Mouse (Mus musculus) forebrain, embryonic 12.5 days (tissue): ENCODE measurements around the gene Hist1h1d. TPM values are rescaled to one million over a fixed set of nuclear protein-coding genes. Genes with fewer than 3 reads are reported as not detected.

Experiments used
- ATAC-seq: fragments of 200-750 bp; cut with Nextera tagmentation; 2 replicates; pipeline ENCODE4 v1.8.0; 2017; ENCODE audit warnings: moderate TSS enrichment; ENCODE audit not compliant: low FRiP score
- H3K27ac ChIP-seq: fragments of 300-500 bp; sonication (generic); 2 replicates; pipeline ENCODE4 v1.5.1; 2016; ENCODE audit warnings: mild to moderate bottlenecking
- H3K27me3 ChIP-seq: fragments of 300-500 bp; sonication (generic); 2 replicates; pipeline ENCODE4 v1.6.1; 2016; ENCODE audit warnings: mild to moderate bottlenecking
- H3K36me3 ChIP-seq: fragments of 300-500 bp; sonication (generic); replicated peaks from 2 replicates; pipeline ENCODE4 v1.6.1; 2016; ENCODE audit warnings: mild to moderate bottlenecking
- H3K4me1 ChIP-seq: fragments of 300-500 bp; sonication (generic); 2 replicates; pipeline ENCODE4 v1.6.1; 2016
- H3K4me2 ChIP-seq: fragments of 300-500 bp; sonication (generic); 2 replicates; pipeline ENCODE4 v1.6.1; 2016; ENCODE audit warnings: mild to moderate bottlenecking, moderate library complexity
- H3K4me3 ChIP-seq: fragments of 300-500 bp; sonication (generic); replicated peaks from 2 replicates; pipeline ENCODE4 v1.5.1; 2016; ENCODE audit warnings: mild to moderate bottlenecking
- H3K9ac ChIP-seq: fragments of 300-500 bp; sonication (generic); 2 replicates; pipeline ENCODE4 v1.6.1; 2016; ENCODE audit warnings: mild to moderate bottlenecking
- H3K9me3 ChIP-seq: fragments of 300-500 bp; sonication (generic); 2 replicates; pipeline ENCODE4 v1.6.1; 2016
- WGBS: fragments of 180-500 bp; shearing (Covaris S2); methylation state at CpG from one replicate; pipeline ENCODE4 v1.1.7; 2016; 5-methylcytosine and 5-hydroxymethylcytosine counted together
- polyA plus RNA-seq: library from polyadenylated mRNA; unstranded; fragments of >200 nt; fragmentation: Nextera tagmentation; extraction: Ambion mirVana; gene quantifications from 2 replicates; pipeline ENCODE4 v1.2.1, GENCODE M21; 2016

Gene Hist1h1d
- polyA plus RNA-seq, 1 experiment from 2014 or later: 0.56 TPM

DNA sequence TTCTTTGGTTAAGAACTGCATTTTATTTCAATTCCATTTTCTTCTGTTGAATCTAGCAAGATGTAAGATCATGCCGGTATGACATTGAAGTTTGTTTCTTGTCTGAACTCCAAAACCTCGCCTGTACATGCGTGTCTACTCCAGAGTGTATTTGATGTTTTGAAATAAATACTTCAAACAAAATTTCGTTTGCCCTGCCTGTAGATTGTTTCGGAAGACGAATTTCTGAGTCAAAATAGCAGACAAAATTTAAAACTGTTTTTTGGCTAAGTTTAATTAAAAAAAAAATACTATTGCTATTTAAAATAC, 34.8 kb upstream of the Hist1h1d start:
- Histone ChIP-seq H3K9ac (no peak overlapping the region), H3K27ac (no peak overlapping the region), H3K9me3 (no peaks in the 10 kb centered on the region), H3K27me3 (no peaks in the 10 kb centered on the region), H3K4me3 (peak overlapping the region; percentile 40), H3K4me1 (peaks cover 4% of the 10 kb centered on the region; the same call in 1 of the 2 replicates), H3K4me2 (peak overlapping the region; percentile 55), H3K36me3 (no peaks in the 10 kb centered on the region)
- 1% methylated on average over 6 of the region's 6 CpGs for WGBS
- no peak for ATAC-seq

DNA sequence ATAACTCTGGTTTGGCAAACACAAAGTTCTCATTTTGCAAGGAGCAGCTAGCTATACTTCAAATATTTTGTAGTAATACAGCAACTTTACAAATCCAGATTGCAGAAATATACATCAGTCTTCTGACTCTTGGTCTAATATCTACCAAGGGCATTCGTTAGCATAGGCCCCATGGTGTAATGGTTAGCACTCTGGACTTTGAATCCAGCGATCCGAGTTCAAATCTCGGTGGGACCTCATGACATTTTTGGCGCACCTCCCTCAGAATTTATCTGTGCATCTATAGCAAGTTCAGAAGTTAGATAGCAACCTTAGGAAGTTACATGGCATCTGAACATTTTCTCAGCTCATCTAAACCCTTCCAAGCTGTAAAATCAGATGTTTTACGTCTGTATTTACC, 34.2 kb upstream of the Hist1h1d start:
- Histone ChIP-seq H3K4me3 (peak overlapping the region; percentile 38), H3K9ac (no peak overlapping the region), H3K36me3 (no peaks in the 10 kb centered on the region), H3K27ac (no peak overlapping the region), H3K27me3 (no peaks in the 10 kb centered on the region), H3K9me3 (no peaks in the 10 kb centered on the region), H3K4me1 (peaks cover 4% of the 10 kb centered on the region; the same call in 1 of the 2 replicates), H3K4me2 (peak overlapping the region; percentile 55)
- WGBS: 0% methylated on average over 6 of the region's 6 CpGs
- ATAC-seq: peak; percentile 21; the same call in 1 of the 2 replicates

DNA sequence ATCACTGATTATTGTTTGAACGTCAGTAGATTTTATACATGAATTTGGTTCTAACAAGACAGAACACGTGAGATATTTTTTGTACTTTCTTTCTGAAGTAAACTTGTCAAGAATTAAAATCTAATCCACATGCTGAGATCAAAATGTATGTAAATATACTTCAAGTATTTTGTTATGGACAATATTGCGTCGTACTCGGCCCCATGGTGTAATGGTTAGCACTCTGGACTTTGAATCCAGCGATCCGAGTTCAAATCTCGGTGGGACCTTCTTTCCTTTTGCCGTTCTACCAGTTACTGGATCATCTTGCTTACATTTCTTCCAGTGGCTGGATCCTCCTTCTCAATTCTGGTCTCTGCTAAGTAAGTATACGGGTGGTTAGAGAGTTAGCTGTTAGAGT, 33.6 kb upstream of the Hist1h1d start:
- H3K4me2 ChIP-seq: peak overlapping the region; percentile 55
- ATAC-seq: peak; percentile 36; the same call in 1 of the 2 replicates
- under 1% methylated on average over 10 of the region's 10 CpGs for WGBS
- no peak overlapping the region for H3K27ac ChIP-seq
- peak overlapping the region; percentile 38 for H3K4me3 ChIP-seq
- H3K36me3 ChIP-seq: no peaks in the 10 kb centered on the region
- peaks cover 4% of the 10 kb centered on the region; the same call in 1 of the 2 replicates for H3K4me1 ChIP-seq
- no peaks in the 10 kb centered on the region for H3K9me3 ChIP-seq
- H3K9ac ChIP-seq: no peak overlapping the region
- no peaks in the 10 kb centered on the region for H3K27me3 ChIP-seq

DNA sequence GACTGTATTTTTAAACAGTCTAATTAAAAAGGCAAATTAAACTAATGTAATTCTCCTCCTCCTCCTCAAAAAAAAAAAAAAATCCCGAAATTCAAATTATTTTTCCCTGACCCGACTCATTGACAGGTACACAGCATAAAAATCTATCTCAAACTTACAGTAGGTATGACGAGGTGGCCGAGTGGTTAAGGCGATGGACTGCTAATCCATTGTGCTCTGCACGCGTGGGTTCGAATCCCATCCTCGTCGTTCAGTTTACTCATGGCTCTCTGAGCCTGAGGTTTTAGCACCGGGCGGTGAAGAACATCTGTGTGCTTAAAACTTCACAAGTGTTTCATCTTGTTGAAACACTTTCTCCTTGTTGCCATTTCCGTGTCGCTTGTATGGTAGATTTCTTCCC, 31.4 kb upstream of the Hist1h1d start:
- WGBS: 2% methylated on average over 14 of the region's 14 CpGs
- Histone ChIP-seq H3K36me3 (no peaks in the 10 kb centered on the region), H3K27me3 (no peaks in the 10 kb centered on the region), H3K27ac (no peak overlapping the region), H3K4me1 (peaks cover 7% of the 10 kb centered on the region; the same call in 1 of the 2 replicates), H3K4me2 (peak overlapping the region; percentile 25; the same call in 1 of the 2 replicates), H3K4me3 (no peak overlapping the region), H3K9me3 (no peaks in the 10 kb centered on the region), H3K9ac (no peak overlapping the region)
- no peak for ATAC-seq

DNA sequence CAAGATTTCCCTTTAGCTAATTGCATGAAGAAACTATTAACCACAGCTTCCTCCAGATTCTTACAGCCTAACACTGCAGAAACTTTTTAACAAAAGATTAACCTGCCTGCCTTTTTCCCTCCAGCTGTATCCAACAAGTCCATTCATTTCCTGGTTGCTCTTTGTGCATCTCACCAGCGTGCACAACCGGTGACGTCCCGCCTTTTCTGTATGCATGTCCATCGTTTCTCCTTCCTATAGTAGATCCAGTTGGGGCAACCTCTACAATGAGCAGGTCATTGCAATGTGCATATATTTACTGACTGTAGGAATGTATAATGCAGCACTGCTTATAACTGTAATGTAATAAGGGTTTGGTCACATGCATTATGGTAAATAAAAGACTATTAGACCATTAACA, 29.1 kb upstream of the Hist1h1d start:
- Histone ChIP-seq H3K4me2 (no peak overlapping the region), H3K9ac (no peak overlapping the region), H3K27ac (no peak overlapping the region), H3K9me3 (no peaks in the 10 kb centered on the region), H3K4me1 (peaks cover 17% of the 10 kb centered on the region), H3K27me3 (no peaks in the 10 kb centered on the region), H3K36me3 (no peaks in the 10 kb centered on the region), H3K4me3 (no peak overlapping the region)
- no peak for ATAC-seq
- 45% methylated on average over 5 of the region's 5 CpGs for WGBS

DNA sequence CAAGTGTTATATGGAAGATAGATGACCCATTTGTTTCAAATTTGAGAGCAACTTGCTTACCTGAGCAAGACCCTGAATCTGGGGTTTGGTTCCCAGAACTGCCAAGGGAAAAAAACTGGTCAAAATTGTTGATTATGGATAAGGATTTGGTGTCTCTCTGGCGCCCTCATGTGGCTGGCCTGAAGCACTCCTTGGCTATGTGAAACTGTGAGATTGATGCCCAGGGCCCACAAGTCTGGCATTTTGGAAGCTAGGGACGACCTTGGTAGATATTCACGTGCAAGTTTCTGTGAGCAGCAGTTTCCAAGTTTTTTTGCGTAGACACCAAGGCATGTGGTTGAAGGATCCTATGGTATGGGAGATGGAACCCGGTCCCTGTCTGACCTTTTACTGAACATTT, 28.4 kb upstream of the Hist1h1d start:
- no peaks in the 10 kb centered on the region for H3K27me3 ChIP-seq
- H3K4me1 ChIP-seq: peaks cover 19% of the 10 kb centered on the region
- no peak overlapping the region for H3K4me3 ChIP-seq
- WGBS: 7% methylated on average over 5 of the region's 5 CpGs
- H3K4me2 ChIP-seq: no peak overlapping the region
- no peak overlapping the region for H3K9ac ChIP-seq
- no peak overlapping the region for H3K27ac ChIP-seq
- H3K9me3 ChIP-seq: no peaks in the 10 kb centered on the region
- no peaks in the 10 kb centered on the region for H3K36me3 ChIP-seq
- no peak for ATAC-seq

DNA sequence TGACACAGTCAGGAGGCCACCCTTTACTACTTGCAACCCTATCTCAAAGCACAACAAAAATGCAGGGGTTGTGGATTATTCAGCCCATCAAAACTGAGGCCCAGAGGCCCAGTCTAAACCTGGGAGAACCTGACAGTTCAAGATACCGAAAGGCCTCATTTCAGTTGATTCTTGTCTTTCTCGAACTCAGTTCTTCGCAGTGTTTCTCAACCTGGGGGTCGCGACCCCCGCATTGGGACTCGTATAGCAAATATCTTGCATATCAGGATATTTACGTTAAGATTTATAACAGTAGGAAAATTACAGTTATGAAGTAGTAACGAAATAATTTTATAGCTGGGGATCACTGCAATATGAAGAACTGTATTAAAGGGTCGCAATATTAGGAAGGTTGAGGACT, 27.2 kb upstream of the Hist1h1d start:
- Histone ChIP-seq H3K9me3 (no peaks in the 10 kb centered on the region), H3K27ac (no peak overlapping the region), H3K4me2 (peak overlapping the region; percentile 51), H3K36me3 (no peaks in the 10 kb centered on the region), H3K27me3 (no peaks in the 10 kb centered on the region), H3K9ac (no peak overlapping the region), H3K4me1 (peaks cover 19% of the 10 kb centered on the region), H3K4me3 (peak overlapping the region; percentile 40)
- no peak for ATAC-seq
- 2% methylated on average over 10 of the region's 10 CpGs for WGBS

DNA sequence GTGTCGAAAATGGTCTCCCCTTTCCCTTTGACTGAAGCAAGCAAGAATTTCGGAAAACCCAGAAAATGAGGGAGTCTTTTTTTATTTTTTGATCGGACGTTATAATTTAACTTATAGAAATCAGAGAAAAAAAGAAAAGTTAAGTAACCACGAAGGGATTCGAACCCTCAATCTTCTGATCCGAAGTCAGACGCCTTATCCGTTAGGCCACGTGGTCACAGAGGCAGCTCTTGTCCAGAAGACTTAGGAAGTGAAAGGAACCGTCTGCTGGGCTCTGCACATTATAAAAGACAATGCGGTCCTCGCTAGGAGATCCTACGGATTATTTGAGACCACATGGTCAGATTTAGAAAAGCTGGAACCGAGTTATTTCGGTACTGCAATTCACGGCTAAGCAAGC, 26.8 kb upstream of the Hist1h1d start:
- Histone ChIP-seq H3K4me1 (peaks cover 19% of the 10 kb centered on the region), H3K36me3 (no peaks in the 10 kb centered on the region), H3K9ac (peak overlapping the region; percentile 54), H3K27ac (peak overlapping the region; percentile 65; the same call in 1 of the 2 replicates), H3K4me3 (peak overlapping the region; percentile 40), H3K4me2 (peak overlapping the region; percentile 51), H3K9me3 (no peaks in the 10 kb centered on the region), H3K27me3 (no peaks in the 10 kb centered on the region)
- ATAC-seq: peak; percentile 67
- WGBS: under 1% methylated on average over 17 of the region's 17 CpGs

DNA sequence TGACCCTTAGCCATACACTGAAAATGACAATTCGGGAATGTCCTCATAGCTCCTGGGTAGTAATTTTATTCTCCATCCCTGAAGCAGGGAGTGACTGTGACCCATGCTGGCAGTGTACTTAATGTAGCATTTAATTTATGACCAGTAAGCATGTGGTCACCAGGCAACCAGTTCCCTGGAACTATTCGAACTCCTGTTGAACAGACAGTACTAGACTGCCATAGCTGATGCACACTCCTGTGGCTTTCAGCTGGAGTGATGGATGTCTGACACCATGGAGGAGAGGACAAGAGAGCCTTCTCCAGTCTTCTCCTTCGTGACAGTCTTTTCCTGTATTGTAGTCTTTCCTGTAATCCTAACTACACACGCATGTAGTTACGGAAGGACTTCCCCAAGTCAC, 24.1 kb upstream of the Hist1h1d start:
- no peak for ATAC-seq
- H3K9ac ChIP-seq: no peak overlapping the region
- no peak overlapping the region for H3K4me3 ChIP-seq
- 90% methylated on average over 5 of the region's 5 CpGs for WGBS
- H3K4me1 ChIP-seq: peaks cover 30% of the 10 kb centered on the region
- no peaks in the 10 kb centered on the region for H3K36me3 ChIP-seq
- H3K27me3 ChIP-seq: no peaks in the 10 kb centered on the region
- no peak overlapping the region for H3K27ac ChIP-seq
- H3K4me2 ChIP-seq: peak overlapping the region; percentile 19; the same call in 1 of the 2 replicates
- H3K9me3 ChIP-seq: no peaks in the 10 kb centered on the region

DNA sequence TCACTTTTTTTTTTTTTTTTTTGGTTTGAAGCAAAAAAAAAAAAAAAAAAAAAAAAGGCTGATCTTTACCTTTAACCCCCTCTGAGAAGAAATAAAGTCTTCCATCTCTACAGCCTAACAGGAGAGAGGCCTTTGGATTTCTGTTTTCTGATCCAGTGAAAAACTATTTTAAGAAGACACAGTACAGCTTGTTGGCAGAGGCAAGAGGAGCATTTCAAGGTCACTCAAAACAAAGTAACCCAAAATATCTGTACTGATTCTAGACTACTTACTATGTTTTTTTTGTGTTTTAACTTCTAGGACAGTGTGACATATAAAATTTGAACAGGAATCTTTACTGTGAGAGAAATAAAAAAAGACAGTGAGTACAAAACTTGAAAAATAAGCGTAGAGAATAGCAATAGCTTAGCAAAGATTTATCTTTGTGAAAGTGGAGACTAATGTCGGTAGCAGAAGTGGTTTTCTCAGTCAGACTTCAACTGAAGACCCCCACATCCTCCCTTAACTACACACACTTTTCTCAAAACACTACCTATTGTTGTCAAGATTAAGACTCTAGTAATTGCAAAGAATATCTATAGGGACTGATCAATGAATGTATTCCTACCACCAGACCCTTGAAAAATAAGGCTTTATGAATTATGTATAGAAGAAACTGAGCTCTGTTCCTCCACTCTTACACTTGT, 23.4 kb upstream of the Hist1h1d start:
- H3K9ac ChIP-seq: peak overlapping the region; percentile 77
- H3K27ac ChIP-seq: peak overlapping the region; percentile 98
- H3K27me3 ChIP-seq: no peaks in the 10 kb centered on the region
- 39% methylated on average over 2 of the region's 2 CpGs for WGBS
- no peaks in the 10 kb centered on the region for H3K9me3 ChIP-seq
- H3K4me3 ChIP-seq: peak overlapping the region; percentile 50
- no peak for ATAC-seq
- peaks cover 34% of the 10 kb centered on the region for H3K4me1 ChIP-seq
- H3K4me2 ChIP-seq: peak overlapping the region; percentile 58
- H3K36me3 ChIP-seq: no peaks in the 10 kb centered on the region

DNA sequence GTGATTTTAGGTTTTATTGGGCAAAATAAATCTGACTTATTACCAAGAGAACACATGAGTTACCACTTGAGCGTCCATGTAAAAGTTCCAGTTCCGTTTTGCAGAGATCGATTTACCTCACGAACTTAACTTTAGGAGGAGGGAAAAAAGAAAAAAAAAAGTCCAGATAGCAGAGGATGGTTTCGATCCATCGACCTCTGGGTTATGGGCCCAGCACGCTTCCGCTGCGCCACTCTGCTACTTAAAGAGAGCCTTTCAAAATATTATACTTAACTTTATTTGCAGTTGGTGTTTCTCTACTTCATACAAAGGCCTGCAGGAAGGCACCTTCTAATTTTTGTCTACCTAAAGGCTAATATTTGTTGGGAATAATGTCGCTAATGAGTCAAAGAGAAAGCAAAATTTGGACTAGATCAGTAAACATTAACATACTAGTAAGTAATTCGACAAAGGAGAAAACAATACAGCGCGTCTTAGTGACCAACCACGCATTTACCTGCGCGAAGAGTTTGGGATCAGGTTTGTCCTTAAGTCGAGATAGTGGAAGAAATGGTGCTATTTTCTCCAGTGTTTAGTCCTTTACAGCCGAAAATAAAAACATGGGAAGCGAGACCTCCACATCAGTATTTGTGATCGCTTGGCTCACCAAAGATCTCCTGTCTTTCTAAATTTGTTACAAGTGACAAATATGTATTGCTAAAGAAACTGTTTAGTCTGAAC, 22.7 kb upstream of the Hist1h1d start:
- WGBS: under 1% methylated on average over 20 of the region's 20 CpGs
- Histone ChIP-seq H3K4me3 (peak overlapping the region; percentile 50), H3K4me1 (peaks cover 36% of the 10 kb centered on the region), H3K36me3 (no peaks in the 10 kb centered on the region), H3K9me3 (no peaks in the 10 kb centered on the region), H3K27me3 (no peaks in the 10 kb centered on the region), H3K27ac (peak overlapping the region; percentile 98), H3K9ac (peak overlapping the region; percentile 77), H3K4me2 (peak overlapping the region; percentile 58)
- ATAC-seq: no peak

DNA sequence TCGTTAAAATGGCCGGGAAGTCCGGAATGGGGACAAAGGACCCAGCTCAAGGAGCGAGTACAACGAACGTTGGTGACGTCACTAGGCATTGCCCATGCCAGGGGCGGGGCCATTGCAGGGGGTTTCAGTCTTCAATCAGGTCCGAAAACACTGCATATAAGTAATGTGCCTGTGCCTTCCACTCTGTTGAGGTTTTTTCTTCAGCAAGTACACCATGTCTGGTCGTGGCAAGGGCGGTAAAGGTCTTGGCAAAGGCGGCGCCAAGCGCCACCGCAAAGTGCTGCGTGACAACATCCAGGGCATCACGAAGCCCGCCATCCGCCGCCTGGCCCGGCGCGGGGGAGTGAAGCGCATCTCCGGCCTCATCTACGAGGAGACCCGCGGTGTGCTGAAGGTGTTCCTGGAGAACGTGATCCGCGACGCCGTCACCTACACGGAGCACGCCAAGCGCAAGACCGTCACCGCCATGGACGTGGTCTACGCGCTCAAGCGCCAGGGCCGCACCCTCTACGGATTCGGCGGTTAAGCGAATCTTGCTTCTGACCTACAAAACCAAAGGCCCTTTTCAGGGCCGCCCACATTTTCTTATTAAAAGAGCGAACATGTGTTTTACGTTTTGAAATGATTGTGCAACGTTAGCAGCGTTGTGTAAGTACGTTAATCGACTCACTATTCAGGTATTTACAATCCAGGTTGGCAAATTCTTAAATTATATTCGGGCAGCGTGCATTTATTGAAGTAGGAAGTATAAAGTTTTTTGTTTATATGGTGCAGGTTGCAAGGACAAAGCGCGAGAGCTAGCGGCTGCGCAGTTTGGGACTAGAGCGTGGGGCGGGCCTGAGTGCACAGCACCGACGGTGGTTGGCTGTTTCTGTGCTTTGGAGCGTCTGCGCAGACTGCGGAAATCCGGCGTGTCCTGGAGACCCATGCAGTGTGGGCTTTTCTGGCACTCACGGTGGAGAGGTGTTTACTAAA, 21.9 kb upstream of the Hist1h1d start, which contains the start of gene Hist1h4h:
Gene Hist1h4h (plus strand): TSS at position 150 of the 975 bp plus-strand sequence.
- H3K36me3 ChIP-seq: no peaks in the 10 kb centered on the region
- H3K9ac ChIP-seq: peak within 1 kb of the TSS; percentile 77
- H3K9me3 ChIP-seq: no peaks in the 10 kb centered on the region
- H3K27me3 ChIP-seq: no peaks in the 10 kb centered on the region
- WGBS: under 1% methylated on average over 60 of the region's 70 CpGs
- ATAC-seq: peak; percentile 81
- H3K4me1 ChIP-seq: peaks cover 32% of the 10 kb centered on the region
- H3K27ac ChIP-seq: peak within 1 kb of the TSS; percentile 98
- H3K4me2 ChIP-seq: peak within 1 kb of the TSS; percentile 58
- H3K4me3 ChIP-seq: peak within 1 kb of the TSS; percentile 50
